Mouse (Mus musculus): ENCODE data around the gene Ssr2.

Ssr2 gene

DNA sequence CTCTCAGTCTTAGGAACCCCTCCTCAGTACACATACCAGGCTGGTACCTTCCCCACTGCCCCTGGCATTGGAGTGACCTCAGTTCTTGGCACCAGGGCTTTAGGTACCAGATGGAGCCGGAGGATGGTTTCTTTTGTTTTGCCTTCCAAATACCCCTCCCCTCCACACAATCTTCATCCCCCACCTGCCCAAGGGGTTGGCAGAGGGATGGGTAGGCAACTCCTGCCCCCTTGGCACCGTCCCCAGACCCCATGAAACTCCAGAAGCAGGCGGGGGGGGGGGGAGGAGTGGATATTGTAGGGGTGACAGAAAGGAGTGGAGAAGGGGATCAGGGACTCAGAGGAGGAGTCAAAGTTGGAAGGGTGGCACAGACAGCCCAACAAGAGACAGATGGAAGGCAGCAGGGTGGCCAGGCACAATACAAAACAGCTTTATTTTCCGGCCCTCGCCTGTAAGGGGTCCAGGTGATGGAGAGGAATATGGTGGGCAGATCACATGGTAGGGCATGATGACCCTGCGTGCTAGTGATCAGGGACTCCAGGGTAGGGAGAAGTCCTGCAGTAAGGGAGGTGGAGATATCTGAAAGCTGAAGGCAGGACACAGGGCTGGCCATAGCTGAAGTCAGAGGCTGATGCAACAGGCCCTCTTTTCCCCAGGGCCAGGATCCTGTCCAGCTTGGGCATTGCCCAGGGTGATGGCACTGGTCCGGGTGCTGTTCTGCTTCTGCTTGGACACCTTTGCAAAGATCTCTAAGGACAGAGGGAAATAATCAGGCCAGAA lies 33.9 kb upstream of the Ssr2 start:
- ATAC-seq (ENCODE audit: insufficient number of reproducible peaks, low FRiP score, low TSS enrichment): peak; percentile 56; the same call in 1 of the 2 replicates

DNA sequence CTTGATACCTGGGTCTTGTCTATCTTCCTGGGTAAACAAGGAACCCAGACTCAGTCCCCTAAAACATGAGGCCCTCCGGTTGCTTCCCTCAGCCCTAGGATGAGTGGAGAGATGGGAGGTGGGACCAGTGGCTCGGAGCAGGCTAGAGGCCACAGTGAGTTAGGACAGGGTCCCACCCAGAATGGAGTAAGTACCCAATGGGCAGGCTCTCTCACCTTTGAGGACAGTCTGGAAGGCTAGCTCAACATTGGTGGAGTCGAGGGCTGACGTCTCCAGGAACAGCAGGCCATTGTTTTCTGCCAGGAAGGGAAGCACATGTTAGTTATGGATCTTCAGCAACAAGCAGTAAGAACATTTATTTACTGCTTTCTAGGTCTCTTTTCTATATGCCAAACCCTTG lies 33.2 kb upstream of the Ssr2 start:
- ATAC-seq (ENCODE audit: insufficient number of reproducible peaks, low FRiP score, low TSS enrichment): no peak

DNA sequence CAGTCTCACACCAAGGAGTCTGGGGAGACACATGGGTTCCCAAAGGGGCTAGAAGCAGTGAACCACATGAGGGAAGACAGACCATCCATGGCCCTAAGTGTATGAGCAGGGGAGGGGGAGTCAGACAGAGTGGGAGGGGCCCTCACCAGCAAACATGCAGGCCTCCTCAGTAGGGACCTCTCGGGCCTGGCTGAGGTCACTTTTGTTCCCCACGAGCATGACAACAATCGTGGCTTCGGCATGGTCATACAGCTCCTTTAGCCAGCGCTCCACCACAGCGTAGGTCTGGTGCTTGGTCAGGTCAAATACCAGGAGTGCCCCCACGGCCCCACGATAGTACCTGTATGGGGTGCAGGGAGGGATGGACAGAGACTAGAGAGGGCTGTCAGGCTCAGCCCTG lies 32.5 kb upstream of the Ssr2 start:
- ATAC-seq (ENCODE audit: insufficient number of reproducible peaks, low FRiP score, low TSS enrichment): no peak

DNA sequence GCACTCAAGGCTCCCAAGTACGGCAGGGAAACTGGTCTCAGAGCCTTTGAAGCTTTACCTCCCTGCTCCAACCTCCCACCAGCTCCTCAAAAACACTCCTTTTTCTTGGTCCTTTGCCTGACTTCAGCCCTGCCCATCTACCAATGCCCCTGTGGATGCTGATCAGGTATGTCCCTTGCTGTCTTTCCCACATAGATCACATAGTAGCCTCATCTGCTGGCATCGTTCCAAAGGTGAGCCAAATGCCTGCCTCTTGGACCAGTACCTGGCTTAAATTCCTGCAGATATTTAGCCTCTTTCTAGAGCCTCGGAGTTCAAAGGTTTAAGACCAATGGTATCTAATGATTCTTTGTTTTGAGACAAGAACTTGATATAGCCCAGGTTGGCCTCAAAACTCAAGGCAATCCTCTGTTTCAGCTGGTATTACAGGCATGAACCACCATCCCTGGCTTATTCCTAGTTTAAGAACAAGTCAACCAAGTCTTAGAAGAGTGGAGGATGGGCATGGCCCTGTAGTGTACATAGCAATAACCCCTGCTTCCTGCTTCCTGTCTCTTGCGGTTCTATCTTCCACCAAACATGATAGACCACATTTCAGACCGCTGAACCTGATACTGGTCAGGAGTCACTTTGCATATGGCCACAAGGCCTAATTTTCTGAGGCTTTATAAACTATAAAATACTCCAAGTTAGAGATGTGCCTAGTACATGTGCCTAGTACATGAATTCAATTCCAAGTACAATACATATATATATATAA lies 31.8 kb upstream of the Ssr2 start:
- no peak for ATAC-seq (ENCODE audit: insufficient number of reproducible peaks, low FRiP score, low TSS enrichment)

DNA sequence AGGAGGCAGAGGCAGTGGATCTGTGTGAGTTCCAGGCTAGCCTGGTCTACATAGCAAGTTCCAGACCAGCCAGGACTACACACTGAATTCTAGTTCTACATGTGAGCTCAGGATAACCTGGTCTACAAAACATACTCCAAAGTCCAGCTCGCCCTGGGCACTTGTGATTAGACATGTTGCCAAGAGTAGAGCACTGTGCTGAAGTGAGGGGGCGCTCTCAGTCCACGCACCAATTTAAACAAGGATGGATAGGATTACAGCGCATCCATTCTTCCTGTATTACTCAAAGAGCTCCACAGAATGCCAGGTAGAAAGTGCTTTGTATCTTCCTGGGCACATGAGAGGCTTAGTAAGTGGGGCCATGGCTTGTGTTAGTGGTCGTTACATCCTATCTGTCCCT lies 31.2 kb upstream of the Ssr2 start:
- ATAC-seq (ENCODE audit: insufficient number of reproducible peaks, low FRiP score, low TSS enrichment): no peak

DNA sequence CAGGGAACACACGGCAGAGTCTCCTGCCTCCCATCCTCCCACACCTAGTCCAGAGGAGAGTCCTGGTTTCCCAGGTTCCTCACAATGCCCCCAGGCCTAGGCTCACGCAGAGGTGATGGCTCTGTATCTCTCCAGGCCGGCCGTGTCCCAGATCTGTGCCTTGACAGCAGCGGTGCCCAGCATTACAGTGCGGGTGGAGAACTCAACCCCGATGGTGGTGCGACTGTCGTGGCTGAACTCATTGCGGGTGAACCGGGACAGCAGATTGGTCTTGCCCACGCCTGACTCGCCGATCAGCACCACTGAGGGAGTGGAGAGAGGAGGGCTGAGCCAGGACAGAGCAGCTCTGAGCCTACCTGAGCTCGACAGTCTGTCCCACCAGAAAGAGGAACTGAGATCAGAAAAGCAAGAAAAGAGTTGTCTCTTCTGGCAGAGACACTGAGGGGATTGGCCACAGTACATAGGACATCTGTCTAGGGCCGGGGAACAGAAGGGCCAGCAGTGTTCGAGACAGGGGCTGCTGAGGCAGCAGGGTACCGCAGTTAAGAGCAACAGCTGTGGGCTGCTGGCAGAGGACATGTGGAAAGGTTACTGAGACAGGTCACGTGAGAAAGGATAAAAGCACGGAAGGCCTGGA lies 30.6 kb upstream of the Ssr2 start:
- no peak for ATAC-seq (ENCODE audit: insufficient number of reproducible peaks, low FRiP score, low TSS enrichment)

DNA sequence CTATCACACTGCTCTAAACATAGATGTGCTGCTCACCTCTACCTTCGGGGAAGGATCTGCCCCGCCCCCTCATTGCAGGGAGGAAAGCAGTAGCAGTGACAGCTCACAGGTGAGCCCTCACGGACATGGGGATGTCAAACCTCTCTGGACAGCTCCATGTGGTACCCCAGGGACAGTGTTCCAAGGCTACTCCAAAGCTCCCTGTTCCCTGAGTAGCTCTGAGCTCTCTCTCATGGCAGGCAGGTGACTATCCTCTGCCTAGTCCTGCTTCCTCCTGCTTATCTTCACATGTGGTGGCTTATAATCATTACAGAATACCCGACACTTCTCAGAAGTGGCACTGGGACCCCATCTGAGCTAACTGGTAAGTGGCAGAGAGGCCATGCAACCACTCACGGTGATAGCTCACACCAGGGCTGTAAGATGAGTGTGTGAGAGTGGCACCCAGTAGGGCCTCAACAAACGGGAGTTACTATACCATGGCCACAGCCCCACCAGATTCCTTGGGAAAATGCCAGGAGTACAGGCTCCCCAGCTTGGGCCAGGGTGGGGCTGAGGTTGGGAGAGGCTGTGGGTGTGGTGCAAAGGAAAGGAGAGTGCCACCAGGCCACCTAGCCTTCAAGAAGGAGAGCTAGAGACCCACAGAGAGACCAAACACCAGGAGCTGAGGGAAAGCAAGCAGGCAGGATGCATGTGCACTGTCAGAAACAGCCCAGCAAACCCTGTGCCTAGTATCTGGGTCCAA lies 28.8 kb upstream of the Ssr2 start:
- no peak for ATAC-seq (ENCODE audit: insufficient number of reproducible peaks, low FRiP score, low TSS enrichment)

DNA sequence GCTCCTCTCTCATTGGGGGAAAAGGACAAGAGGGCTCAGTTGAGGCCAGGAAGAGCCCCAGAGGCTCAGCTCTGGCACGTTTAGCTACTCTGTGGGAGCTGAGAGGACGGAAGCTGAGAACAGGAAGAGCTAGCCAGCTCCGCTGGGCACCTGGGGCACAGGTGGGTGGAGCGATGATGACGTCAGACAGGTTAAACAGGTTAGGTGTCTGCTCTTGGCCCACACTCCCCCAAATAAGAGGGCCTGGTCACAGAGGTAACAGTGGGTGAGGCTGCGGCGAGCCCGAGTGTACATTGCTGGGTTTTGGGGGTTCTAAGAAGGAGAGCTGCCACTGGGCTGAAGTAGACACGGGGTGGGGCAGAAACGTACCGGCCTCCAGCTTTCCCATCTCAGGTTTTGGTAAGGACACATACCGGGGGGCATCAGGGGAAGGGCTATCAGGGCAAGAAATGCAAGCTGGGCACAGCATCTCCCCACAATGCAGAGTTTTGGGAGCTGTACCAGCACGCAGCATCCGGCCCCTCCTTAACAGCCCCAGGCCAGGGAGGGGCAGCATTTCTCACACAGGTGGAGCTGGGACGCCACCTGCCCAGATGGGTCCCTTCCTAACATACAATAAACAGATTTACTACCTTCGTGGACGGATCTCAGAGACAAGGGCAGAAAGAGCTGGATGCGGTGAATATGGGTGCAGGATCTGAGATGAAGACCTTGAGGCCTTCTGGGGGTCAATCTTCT lies 27.3 kb upstream of the Ssr2 start, which contains the start of gene Rab25:
Gene Rab25 (minus strand): TSS at position 121 of the 738 bp plus-strand sequence.
- ATAC-seq (ENCODE audit: insufficient number of reproducible peaks, low FRiP score, low TSS enrichment): no peak

DNA sequence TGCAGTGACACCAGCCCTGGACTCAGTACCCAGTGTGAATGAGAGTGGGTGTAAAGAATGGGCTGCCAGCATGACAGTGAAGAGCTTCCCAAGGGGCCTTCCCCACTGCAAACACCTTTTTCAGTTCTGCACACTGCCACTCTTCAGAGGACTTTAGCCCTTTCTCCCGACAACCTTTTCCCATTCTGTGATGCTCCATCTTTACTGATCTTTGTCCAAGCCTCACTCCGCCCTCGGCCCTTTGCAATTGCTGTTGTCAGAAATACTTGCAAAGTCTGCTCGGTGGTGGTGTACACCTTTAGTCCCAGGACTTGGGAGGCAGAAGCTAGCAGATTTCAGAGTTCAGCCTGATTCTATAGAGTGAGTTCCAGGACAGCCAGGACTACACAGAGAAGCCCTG lies 24.1 kb upstream of the Ssr2 start:
- no peak for ATAC-seq (ENCODE audit: insufficient number of reproducible peaks, low FRiP score, low TSS enrichment)

DNA sequence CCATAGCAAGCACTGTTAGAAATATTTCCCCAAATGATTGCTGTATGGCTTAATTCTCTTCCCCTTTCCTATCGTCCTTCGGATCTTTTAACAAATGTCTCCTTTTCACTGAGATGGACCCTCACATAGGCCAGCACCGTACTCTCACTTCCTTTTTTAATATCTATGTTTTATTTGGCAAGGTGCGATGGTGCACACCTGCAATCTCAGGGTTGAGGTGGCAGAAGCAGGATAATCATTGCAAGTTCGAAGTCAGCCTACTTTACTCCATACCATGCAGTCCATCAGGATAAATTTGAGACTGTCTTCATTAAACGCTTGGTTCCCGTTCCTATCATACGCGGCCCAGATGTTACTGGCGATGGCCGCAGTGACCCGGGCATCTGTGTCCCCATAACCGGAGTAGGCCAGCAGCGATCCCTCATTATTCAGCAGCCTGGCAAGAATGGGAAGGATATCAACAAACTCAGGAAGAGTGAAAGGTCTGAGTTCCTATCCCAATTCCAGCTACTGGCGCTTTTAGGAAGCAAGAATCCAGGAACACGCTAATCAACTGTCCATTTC lies 23.5 kb upstream of the Ssr2 start:
- ATAC-seq (ENCODE audit: insufficient number of reproducible peaks, low FRiP score, low TSS enrichment): no peak

DNA sequence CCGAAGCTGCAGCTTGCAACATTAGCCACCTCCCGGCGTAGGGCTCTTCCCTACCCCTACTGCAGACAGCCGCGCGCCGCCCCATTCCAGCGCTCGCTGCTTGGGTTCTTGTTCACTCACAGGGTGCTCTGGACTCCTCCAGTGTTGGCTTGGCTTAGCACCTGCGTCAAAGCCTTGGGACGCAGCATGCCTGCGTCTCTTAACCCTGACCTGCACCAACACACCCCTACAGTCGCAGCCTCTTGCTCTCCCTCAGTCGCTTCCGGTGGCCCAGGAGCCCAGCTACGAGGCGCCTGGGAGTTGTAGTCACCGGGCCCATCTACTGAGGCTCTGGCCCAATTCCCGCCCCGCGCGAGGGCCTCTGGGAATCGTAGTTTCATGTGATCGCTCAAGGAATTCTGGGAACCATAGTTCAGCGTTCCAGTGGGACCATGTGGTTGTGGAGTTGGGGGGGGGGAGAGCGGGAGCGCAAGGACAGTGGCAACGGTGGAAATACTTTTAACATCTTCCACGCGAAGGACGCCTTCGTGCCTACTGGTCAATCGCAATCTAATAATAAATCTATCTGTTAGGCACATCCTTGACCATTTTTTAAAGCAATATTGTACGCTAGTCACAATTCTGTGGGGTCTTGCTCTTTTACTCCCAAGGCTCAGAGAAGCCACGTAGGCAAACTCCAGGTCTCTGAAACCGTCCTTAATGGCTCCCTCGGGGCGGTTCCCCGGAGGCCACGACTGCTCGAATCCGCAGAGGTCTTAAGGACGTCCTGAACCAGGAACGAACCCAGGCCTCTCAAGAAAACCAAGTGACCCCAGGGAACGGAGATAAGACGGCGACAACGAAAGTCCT lies 22.8 kb upstream of the Ssr2 start, which contains the start of gene Lamtor2:
Gene Lamtor2 (minus strand): TSS at position 399 of the 849 bp plus-strand sequence.
- peak; percentile 84 for ATAC-seq (ENCODE audit: insufficient number of reproducible peaks, low FRiP score, low TSS enrichment)

DNA sequence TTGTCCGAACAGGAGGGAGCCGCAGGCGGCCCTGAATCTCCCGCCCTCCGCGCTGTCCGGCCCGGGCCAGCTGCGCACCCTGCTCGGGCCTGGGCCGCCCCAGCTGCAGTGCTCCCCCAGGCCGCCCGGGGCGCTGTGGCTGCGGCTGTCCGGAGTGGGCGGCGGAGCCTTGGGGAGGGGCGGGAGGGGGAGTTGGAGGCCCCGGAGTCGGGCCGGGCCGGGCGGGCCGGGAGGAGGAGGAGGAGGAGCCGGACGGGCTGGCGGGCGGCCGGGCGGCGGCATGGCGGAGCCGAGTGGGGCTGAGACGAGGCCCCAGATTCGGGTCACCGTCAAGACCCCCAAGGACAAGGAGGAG lies 22.2 kb upstream of the Ssr2 start, which contains the start of gene Ubqln4:
Gene Ubqln4 (plus strand): TSS at position 234 of the 355 bp plus-strand sequence.
- ATAC-seq (ENCODE audit: insufficient number of reproducible peaks, low FRiP score, low TSS enrichment): peak; percentile 27; the same call in 1 of the 2 replicates

DNA sequence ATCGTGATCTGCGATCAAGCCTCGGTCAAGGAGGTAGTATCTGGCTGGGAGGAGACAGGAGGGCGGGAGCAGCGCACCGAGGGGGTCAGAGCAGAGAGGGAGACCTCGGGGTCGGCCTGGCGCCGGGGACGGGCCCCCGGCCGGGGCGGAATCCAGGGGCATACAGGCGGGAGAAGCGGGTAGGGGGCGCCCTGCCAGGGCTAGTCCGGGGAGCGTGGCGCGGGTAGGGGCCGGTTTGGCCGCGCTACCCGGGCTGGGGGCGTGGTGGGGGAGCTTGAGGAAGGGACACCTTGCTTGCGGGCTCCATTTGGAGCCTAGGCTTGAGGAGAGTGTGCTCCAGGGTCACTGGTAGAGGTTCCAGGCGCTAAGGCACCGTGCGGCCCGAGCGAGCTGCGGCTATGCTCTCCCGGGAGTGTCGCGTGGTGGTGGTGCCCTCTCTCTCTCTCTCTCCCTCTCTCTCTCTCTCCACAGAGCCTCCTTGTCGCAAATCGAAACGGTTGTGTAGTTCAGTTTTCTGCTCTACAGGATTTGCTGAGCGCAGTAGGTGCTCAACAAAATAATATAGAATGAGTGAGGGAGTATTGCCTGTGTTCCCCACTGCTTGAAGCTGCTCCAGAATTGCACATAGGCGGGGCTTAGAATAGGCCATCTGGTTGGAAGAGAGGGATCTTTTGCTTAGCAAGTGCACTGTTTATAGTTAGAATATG lies 21.6 kb upstream of the Ssr2 start:
- ATAC-seq (ENCODE audit: insufficient number of reproducible peaks, low FRiP score, low TSS enrichment): peak; percentile 12; the same call in 1 of the 2 replicates

DNA sequence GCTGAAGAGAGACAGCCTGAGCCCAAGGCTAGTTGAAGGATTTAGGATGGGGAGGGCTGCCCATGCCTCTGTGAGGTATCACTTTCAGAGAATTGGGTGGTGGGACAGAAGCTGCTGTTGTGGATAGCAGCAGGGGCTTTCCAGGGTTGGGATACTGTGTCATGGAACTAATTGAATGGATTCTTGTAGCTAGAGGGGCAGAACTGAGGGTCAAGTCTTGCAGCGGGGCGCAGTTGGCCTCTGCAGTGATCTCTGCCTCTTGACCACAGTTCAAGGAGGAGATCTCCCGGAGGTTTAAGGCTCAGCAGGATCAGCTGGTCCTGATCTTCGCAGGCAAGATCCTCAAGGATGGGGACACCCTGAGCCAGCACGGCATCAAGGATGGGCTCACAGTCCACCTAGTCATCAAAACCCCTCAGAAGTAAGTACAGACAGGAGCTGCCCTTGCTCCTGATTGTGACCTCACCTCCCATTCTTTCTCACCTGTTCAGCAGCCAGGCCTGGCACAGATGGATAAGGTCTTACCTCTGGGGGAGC lies 20.5 kb upstream of the Ssr2 start:
- no peak for ATAC-seq (ENCODE audit: insufficient number of reproducible peaks, low FRiP score, low TSS enrichment)

DNA sequence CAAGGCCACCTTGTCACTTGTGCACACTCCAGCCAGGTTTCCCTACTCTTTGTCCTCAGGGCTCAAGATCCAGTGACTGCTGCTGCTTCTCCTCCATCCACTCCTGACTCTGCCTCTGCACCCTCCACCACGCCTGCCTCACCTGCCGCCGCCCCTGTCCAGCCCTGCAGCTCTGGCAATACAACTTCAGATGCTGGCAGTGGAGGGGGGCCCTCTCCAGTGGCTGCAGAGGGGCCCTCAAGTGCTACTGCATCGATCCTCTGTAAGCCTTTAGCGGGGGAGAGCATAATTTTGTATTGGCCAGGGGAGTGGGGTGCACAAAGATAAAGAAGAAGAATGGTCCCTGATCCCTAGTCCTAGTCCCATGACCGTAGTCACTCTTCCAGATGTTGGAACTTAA lies 19.9 kb upstream of the Ssr2 start:
- no peak for ATAC-seq (ENCODE audit: insufficient number of reproducible peaks, low FRiP score, low TSS enrichment)

DNA sequence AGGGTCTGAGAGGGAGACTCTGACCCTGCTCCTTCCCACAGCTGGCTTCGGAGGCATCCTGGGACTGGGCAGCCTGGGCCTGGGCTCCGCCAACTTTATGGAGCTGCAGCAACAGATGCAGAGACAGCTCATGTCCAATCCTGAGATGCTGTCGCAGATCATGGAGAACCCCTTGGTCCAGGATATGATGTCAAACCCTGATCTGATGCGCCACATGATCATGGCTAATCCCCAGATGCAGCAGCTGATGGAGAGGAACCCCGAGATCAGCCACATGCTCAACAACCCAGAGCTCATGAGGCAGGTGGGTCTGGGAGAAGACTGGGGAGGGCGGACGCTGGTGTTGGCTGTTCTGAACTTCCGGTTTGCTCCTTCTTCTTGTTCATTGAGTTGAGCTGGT lies 19.1 kb upstream of the Ssr2 start:
- ATAC-seq (ENCODE audit: insufficient number of reproducible peaks, low FRiP score, low TSS enrichment): no peak

DNA sequence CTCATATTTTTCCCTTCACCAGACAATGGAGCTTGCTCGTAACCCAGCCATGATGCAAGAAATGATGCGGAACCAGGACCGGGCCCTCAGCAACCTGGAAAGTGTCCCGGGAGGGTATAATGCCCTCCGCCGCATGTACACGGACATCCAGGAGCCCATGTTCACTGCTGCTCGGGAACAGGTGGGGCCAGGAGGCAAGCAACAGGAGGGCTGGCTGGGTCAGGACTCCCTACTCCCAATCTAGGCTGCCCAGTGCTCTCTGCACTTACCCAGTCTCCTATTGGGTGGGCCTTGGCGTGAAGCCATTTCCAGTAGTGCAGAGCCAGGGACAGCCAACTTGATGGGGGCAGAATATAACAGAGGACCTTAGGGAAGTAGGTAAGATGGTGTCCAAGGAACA lies 16.1 kb upstream of the Ssr2 start:
- ATAC-seq (ENCODE audit: insufficient number of reproducible peaks, low FRiP score, low TSS enrichment): no peak

DNA sequence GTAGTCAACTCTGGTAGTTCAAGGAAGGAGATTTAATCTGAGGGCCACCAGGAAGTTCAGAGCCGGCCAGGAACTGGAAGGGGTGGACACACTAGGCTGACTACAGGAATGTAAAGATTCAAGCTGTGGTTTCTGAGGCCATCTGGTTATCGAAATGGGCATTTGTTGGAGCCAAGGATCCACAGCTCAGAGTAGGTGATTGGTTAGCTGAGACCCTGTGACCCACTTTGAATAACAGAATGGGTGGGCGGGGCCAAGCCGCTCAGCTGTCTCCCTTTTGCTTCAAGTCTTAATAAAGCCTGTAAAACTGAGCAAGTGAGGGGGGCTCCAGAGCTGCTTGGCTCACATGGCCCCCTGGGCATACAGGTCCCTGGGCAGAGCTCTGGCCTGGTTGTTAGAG lies 13.7 kb upstream of the Ssr2 start:
- no peak for ATAC-seq (ENCODE audit: insufficient number of reproducible peaks, low FRiP score, low TSS enrichment)
